Mouse (Mus musculus) urinary bladder, adult 18-20 months (tissue): Measurements from ENCODE around the gene Olfr342.

Experiments used
- DNase-seq, 2 experiments: peaks; one replicate each; pipeline ENCODE4 v3.0.0; 2022; ENCODE audit warnings: low spot score in 2 of 2, mixed read lengths in 2 of 2

The Olfr342 gene

GRCm38 (mm10) chr2:36524698-36525097 is at the start of gene Olfr342:
Gene Olfr342, plus strand, starts transcription at chr2:36524998.
- no peak for DNase-seq

GRCm38 (mm10) chr2:36482368-36482767 is 42.4 kb upstream of the Olfr342 start, which contains the start of gene Olfr341:
Gene Olfr341, minus strand, starts transcription at chr2:36482468.
- DNase-seq = no peak

DNA sequence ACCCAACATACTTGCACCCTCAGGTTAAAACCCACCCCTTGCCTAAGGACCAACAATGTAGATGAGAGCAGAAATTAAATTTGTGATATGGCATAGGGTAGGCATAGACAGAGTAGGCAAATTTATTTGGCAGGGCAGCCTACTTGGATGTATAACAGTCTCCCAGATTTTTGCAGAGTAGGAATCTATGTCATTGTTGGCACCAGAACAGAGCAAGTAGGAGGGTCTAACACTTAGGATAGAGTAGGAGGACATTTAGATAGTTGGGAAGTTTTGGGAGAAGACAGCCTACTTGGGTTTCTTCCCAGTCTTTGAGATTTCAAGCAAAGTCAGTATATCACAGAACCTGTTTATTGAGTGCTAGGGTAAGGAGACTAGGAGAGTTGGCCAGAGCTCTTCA is 40.4 kb downstream of the Olfr342 start:
- DNase-seq = no peak

- no peak for DNase-seq
These were observed 41.6 kb downstream of the Olfr342 start, which contains the start of gene Olfr344 for GRCm38 (mm10) chr2:36566362-36566761. Gene Olfr344, plus strand, starts transcription at chr2:36566662.

DNA sequence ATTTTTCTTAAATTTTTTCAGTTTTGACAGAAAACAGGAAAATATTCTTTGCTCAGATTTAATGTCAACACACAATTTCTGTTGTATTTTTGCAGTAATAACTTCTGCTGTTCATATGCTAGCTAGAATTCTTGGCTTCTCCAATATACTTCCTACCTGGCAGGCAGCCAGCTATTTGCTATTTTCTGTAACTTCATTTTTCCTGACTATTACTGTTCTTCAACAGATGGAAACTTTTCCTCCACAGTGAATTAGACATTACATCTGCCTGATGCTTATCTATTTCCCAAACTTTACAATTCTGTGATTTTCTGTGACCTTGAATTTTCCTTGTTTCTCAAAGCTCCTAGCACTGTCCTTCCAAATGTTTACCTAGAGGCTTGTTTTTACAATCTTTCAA is 42.2 kb downstream of the Olfr342 start:
- no peak for DNase-seq

DNA sequence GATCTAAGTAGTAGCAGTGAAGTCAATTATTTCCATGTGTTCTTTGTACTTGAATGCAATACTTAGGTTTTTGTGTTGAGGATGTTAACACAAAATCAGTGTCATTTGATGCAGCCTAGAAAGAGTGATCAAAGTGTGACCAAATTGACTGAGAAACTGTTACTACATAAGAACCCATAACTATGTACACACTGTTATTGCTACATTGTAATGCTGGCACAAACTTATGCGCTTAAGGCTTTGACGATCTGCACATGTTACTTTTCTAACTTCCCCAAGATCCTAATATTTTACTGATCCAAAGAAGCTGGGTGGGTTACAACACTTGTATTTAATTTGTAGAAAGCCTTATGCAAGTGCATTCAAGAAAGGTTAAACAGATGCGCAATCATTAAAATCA is 43.0 kb downstream of the Olfr342 start:
- no peak for DNase-seq
